In the genomic region with DNA sequence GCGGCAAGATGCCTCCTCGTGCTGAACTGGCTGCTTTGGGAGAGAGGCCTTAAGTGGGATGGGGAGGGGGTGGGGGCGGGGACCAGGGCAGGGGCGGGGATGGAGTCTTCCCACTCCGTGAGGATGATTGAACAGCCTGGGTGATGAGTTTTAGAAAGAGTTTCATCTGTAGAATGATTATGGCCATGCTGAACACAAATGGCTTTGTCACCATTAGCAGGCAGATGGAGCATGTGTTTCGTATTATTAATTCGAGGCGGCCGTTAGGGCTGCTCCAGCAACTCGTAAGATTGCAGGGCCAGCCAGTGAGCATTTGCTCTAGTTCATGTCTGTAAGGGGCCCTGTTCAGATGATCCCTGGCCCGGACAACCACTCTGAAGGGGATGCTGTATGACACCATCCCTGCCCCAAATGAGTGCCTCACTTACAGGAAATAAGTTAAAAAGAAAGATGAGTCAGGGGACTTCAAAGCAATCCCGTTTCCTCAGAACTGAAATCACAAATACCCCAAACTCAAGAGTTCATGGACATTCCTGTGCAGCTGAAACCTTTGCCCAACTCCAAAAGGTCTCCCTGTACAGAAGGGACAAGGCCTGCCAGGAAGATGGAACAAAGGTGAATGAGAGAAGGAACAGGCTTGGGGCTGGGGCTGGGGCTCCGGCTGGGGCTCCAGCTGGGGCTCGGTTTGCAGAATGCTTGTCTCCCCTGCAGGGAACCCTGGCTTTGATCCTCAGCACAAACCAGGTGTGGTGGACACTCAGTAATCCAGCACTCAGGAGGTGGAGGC, we compare ENCODE assay signal across 9 mouse cellular contexts. TPM values are rescaled to one million over a fixed set of nuclear protein-coding genes. Genes with fewer than 3 reads are reported as not detected.
DNase-seq lines count a peak whose midpoint lies in the region; ATAC-seq and TF ChIP-seq lines count a peak whose summit lies in the region.
"Had no signal": no experiment of that assay in that cellular context is flagged by ENCODE, and none has a peak within 500 bp of the region (broad histone marks: within the 10 kb centered on the region; RNA-seq: fewer than 3 reads in every experiment).

No protein-coding gene starts in this region.

- H3K9ac ChIP-seq in forebrain, postnatal 0 days: no peak overlapping the region
- no peak overlapping the region for H3K9ac ChIP-seq in neural tube, embryonic 11.5 days (ENCODE audit: low read length)
- H3K9ac ChIP-seq in stomach, postnatal 0 days (ENCODE audit: low read length): 0 out of 2 replicates have a peak overlapping the region, but pooled peaks have one; percentile 27
- H3K9ac ChIP-seq: liver, embryonic 13.5 days had no signal

- ATAC-seq in forebrain, postnatal 0 days: no peak
- no peak for ATAC-seq in neural tube, embryonic 11.5 days (ENCODE audit: insufficient read depth, low FRiP score, low TSS enrichment)
- ATAC-seq in stomach, postnatal 0 days (ENCODE audit: low FRiP score, low TSS enrichment): no peak

- peaks cover 49% of the 10 kb centered on the region for H3K4me1 ChIP-seq in forebrain, embryonic 10.5 days
- H3K4me1 ChIP-seq in forebrain, postnatal 0 days (ENCODE audit: insufficient read depth): no peaks in the 10 kb centered on the region
- H3K4me1 ChIP-seq in neural tube, embryonic 11.5 days (ENCODE audit: control insufficient read depth, insufficient read depth, low read length): peaks cover 18% of the 10 kb centered on the region
- H3K4me1 ChIP-seq in stomach, postnatal 0 days (replicated peaks; ENCODE audit: control insufficient read depth, insufficient read depth): peaks cover 6% of the 10 kb centered on the region

- no peak for DNase-seq in forebrain, embryonic 10.5 days (ENCODE audit: extremely low spot score, low spot score)
- DNase-seq in forebrain, postnatal 0 days: no peak
- peak; percentile 32 for DNase-seq in neural tube, embryonic 11.5 days (ENCODE audit: low spot score)
- DNase-seq in neural tube, embryonic 10.5 days (ENCODE audit: extremely low spot score, low spot score): no peak
- DNase-seq in kidney, postnatal 10 days: peak; percentile 45
- no peak for DNase-seq in stomach, postnatal 0 days (ENCODE audit: low spot score)
- no peak for DNase-seq in thymus, postnatal 4 days
- no peak for DNase-seq in right cerebral cortex, postnatal 25 days
- DNase-seq: liver, embryonic 13.5 days had no signal

- H3K4me3 ChIP-seq in forebrain, embryonic 10.5 days: no peak overlapping the region; the same call in 1 of the 2 replicates
- H3K4me3 ChIP-seq in forebrain, postnatal 0 days (ENCODE audit: low read depth, low read length): no peak overlapping the region
- H3K4me3 ChIP-seq in neural tube, embryonic 11.5 days (ENCODE audit: low read depth, low read length): no peak overlapping the region
- no peak overlapping the region for H3K4me3 ChIP-seq in stomach, postnatal 0 days (ENCODE audit: low read depth, low read length)
- H3K4me3 ChIP-seq: liver, embryonic 13.5 days had no signal

- no peaks in the 10 kb centered on the region for H3K9me3 ChIP-seq in forebrain, embryonic 10.5 days
- H3K9me3 ChIP-seq in forebrain, postnatal 0 days (ENCODE audit: low read length): no peaks in the 10 kb centered on the region
- H3K9me3 ChIP-seq in neural tube, embryonic 11.5 days (ENCODE audit: control insufficient read depth, low read length): no peaks in the 10 kb centered on the region
- no peaks in the 10 kb centered on the region for H3K9me3 ChIP-seq in stomach, postnatal 0 days (ENCODE audit: control insufficient read depth, low read length)
- H3K9me3 ChIP-seq: liver, embryonic 13.5 days had no signal

- H3K4me2 ChIP-seq in forebrain, postnatal 0 days (ENCODE audit: low read depth): no peak overlapping the region
- H3K4me2 ChIP-seq in neural tube, embryonic 11.5 days (ENCODE audit: low read depth): no peak overlapping the region
- no peak overlapping the region for H3K4me2 ChIP-seq in stomach, postnatal 0 days (replicated peaks; ENCODE audit: low read depth)
- H3K4me2 ChIP-seq: liver, embryonic 13.5 days had no signal

- no peak for TF ChIP-seq CTCF in forebrain, postnatal 0 days (IDR thresholded peaks at IDR 0.05; ENCODE audit: low read depth)
- TF ChIP-seq CTCF in stomach, postnatal 0 days (IDR thresholded peaks at IDR 0.05; ENCODE audit: low read depth): peak; percentile 43

- H3K36me3 ChIP-seq in forebrain, embryonic 10.5 days (replicated peaks): no peaks in the 10 kb centered on the region
- no peaks in the 10 kb centered on the region for H3K36me3 ChIP-seq in forebrain, postnatal 0 days (ENCODE audit: insufficient read depth)
- H3K36me3 ChIP-seq in neural tube, embryonic 11.5 days (ENCODE audit: control insufficient read depth, insufficient read depth, low read length): no peaks in the 10 kb centered on the region
- no peaks in the 10 kb centered on the region for H3K36me3 ChIP-seq in stomach, postnatal 0 days (ENCODE audit: control insufficient read depth, insufficient read depth, low read length)
- H3K36me3 ChIP-seq: liver, embryonic 13.5 days had no signal

- no peak for TF ChIP-seq EP300 in stomach, postnatal 0 days (optimal IDR thresholded peaks at IDR 0.05)

- H3K27ac ChIP-seq in forebrain, embryonic 10.5 days: peak overlapping the region; percentile 75
- no peak overlapping the region for H3K27ac ChIP-seq in forebrain, postnatal 0 days (ENCODE audit: low read depth, low read length)
- 0 out of 2 replicates have a peak overlapping the region, but pooled peaks have one; percentile 20 for H3K27ac ChIP-seq in neural tube, embryonic 11.5 days (ENCODE audit: low read depth, low read length)
- peak overlapping the region; percentile 74 for H3K27ac ChIP-seq in stomach, postnatal 0 days (replicated peaks)
- H3K27ac ChIP-seq: liver, embryonic 13.5 days had no signal

- WGBS in forebrain, embryonic 10.5 days: 35% methylated on average over 14 of the region's 14 CpGs
- WGBS in forebrain, postnatal 0 days: 20% methylated on average over 14 of the region's 14 CpGs
- WGBS in neural tube, embryonic 11.5 days: 22% methylated on average over 14 of the region's 14 CpGs
- WGBS in stomach, postnatal 0 days: 29% methylated on average over 14 of the region's 14 CpGs

- H3K27me3 ChIP-seq in forebrain, embryonic 10.5 days (ENCODE audit: poor library complexity, severe bottlenecking): 0 out of 2 replicates have a peak, but pooled peaks cover 3% of the 10 kb centered on the region
- no peaks in the 10 kb centered on the region for H3K27me3 ChIP-seq in forebrain, postnatal 0 days (ENCODE audit: insufficient read depth, low read length)
- no peaks in the 10 kb centered on the region for H3K27me3 ChIP-seq in neural tube, embryonic 11.5 days (ENCODE audit: control insufficient read depth, insufficient read depth, low read length)
- no peaks in the 10 kb centered on the region for H3K27me3 ChIP-seq in stomach, postnatal 0 days (ENCODE audit: control insufficient read depth, insufficient read depth, low read length)
- H3K27me3 ChIP-seq: liver, embryonic 13.5 days had no signal

RNA-seq across cellular contexts. Expression of a gene that starts 46.5 kb away (rescaled TPM):
- 51.6 and 54.7 TPM in 2 replicates for polyA plus RNA-seq in forebrain, embryonic 10.5 days (2016; fragmentation: Nextera tagmentation; extraction: Ambion mirVana)
- 13.9 and 17.6 TPM in 2 replicates for total RNA-seq in forebrain, postnatal 0 days (2014; rRNA removed)
- 12.0 and 19.1 TPM in 2 replicates for polyA plus RNA-seq in forebrain, postnatal 0 days (2015; fragmentation: Nextera tagmentation; extraction: Ambion mirVana)
- 50.4 and 57.3 TPM in 2 replicates for polyA plus RNA-seq in neural tube, embryonic 11.5 days (2014; fragmentation: Nextera tagmentation; extraction: Ambion mirVana)
- 69.5 and 72.3 TPM in 2 replicates for polyA plus RNA-seq in stomach, postnatal 0 days (2015; fragmentation: Nextera tagmentation; extraction: Ambion mirVana)

Comparison
In these comparisons a context has a peak if more than half of its experiments do, and no peak if none do; other contexts are left out.
1. DNase-seq: peak in neural tube, embryonic 11.5 days (single experiment) and kidney, postnatal 10 days (single experiment); none in forebrain, embryonic 10.5 days (single experiment), forebrain, postnatal 0 days (single experiment), neural tube, embryonic 10.5 days (single experiment), stomach, postnatal 0 days (single experiment), thymus, postnatal 4 days (single experiment) and right cerebral cortex, postnatal 25 days (single experiment).